Mouse (Mus musculus) C2C12 (cell line): ENCODE measurements around the gene Dhps.

ENCODE experiments used
- CEBPB ChIP-seq: IDR thresholded peaks from one replicate; pipeline ENCODE4 v1.6.1; 2011; ENCODE audit warnings: low read depth, mild to moderate bottlenecking, control low read depth, moderate library complexity
- CTCF ChIP-seq: IDR thresholded peaks from one replicate; pipeline ENCODE4 v1.5.1; 2011; ENCODE audit not compliant: control insufficient read depth, insufficient read depth, insufficient read length
- FOSL1 ChIP-seq: IDR thresholded peaks from one replicate; pipeline ENCODE4 v1.8.0; 2011; ENCODE audit warnings: mild to moderate bottlenecking, low read length; ENCODE audit not compliant: poor library complexity, insufficient read depth, severe bottlenecking

- TF ChIP-seq CEBPB (no peak), CTCF (no peak), FOSL1 (no peak)
Observed at GRCm38 (mm10) chr8:85091526-85092090, 20.1 kb downstream of the Dhps start.
